Mouse (Mus musculus) cerebellum, adult 2 months (tissue): Measurements from ENCODE around the gene Mmp25.

Experiments used
- CTCF ChIP-seq: fragments of 200-500 bp; IDR thresholded peaks from 2 replicates; pipeline ENCODE4 v1.5.1; 2011; ENCODE audit warnings: low read depth, mild to moderate bottlenecking, control low read depth, low read length, moderate library complexity, borderline replicate concordance; ENCODE audit not compliant: insufficient read depth
- POLR2A ChIP-seq: fragments of 200-500 bp; IDR thresholded peaks from 2 replicates; pipeline ENCODE4 v1.6.1; 2011; ENCODE audit warnings: low read length, control low read depth, borderline replicate concordance; ENCODE audit not compliant: insufficient read depth

GRCm38 (mm10) chr17:23665511-23665910, 20.4 kb upstream of the Mmp25 start:
- no peak for TF ChIP-seq CTCF
- TF ChIP-seq POLR2A = no peak
